Mouse (Mus musculus) neural tube, embryonic 13.5 days (tissue): ENCODE measurements at regions not wholly inside any gene's neighbourhood (a gene's known extent, or its start where the extent isn't known, plus 50 kb on each side); places are given as distances from the start of the nearest gene placed in this dataset.

Experiments used
- ATAC-seq: fragments of 200-750 bp; cut with Nextera tagmentation; 2 replicates; pipeline ENCODE4 v1.8.0; 2017; ENCODE audit warnings: low read depth, mild to moderate bottlenecking, moderate TSS enrichment, moderate library complexity
- H3K27ac ChIP-seq: fragments of 300-500 bp; sonication (generic); replicated peaks from 2 replicates; pipeline ENCODE4 v1.5.1; 2015; ENCODE audit warnings: moderate library complexity, mild to moderate bottlenecking, inconsistent platforms
- H3K27me3 ChIP-seq: fragments of 300-500 bp; sonication (generic); 2 replicates; pipeline ENCODE4 v1.6.1; 2015; ENCODE audit warnings: mild to moderate bottlenecking, inconsistent platforms
- H3K36me3 ChIP-seq: fragments of 300-500 bp; sonication (generic); 2 replicates; pipeline ENCODE4 v1.6.1; 2015; ENCODE audit warnings: mild to moderate bottlenecking, inconsistent platforms
- H3K4me1 ChIP-seq: fragments of 300-500 bp; sonication (generic); replicated peaks from 2 replicates; pipeline ENCODE4 v1.6.1; 2015; ENCODE audit warnings: inconsistent platforms
- H3K4me2 ChIP-seq: fragments of 300-500 bp; sonication (generic); 2 replicates; pipeline ENCODE4 v1.6.1; 2015; ENCODE audit warnings: inconsistent platforms, mild to moderate bottlenecking, moderate library complexity
- H3K4me3 ChIP-seq: fragments of 300-500 bp; sonication (generic); 2 replicates; pipeline ENCODE4 v1.5.1; 2015; ENCODE audit warnings: mild to moderate bottlenecking, inconsistent platforms
- H3K9ac ChIP-seq: fragments of 300-500 bp; sonication (generic); 2 replicates; pipeline ENCODE4 v1.6.1; 2015; ENCODE audit warnings: moderate library complexity, mild to moderate bottlenecking, inconsistent platforms
- H3K9me3 ChIP-seq: fragments of 300-500 bp; sonication (generic); 2 replicates; pipeline ENCODE4 v1.6.1; 2016; ENCODE audit warnings: inconsistent platforms
- WGBS: fragments of 180-500 bp; shearing (Covaris S2); methylation state at CpG from one replicate; pipeline ENCODE4 v1.1.7; 2015; 5-methylcytosine and 5-hydroxymethylcytosine counted together

- Histone ChIP-seq H3K9ac (no peak overlapping the region), H3K4me1 (peaks cover 20% of the 10 kb centered on the region; the same call in 1 of the 2 replicates), H3K36me3 (no peaks in the 10 kb centered on the region), H3K9me3 (no peaks in the 10 kb centered on the region), H3K27ac (no peak overlapping the region), H3K4me3 (no peak overlapping the region), H3K4me2 (no peak overlapping the region), H3K27me3 (peaks cover 20% of the 10 kb centered on the region)
- 78% methylated on average over 24 of the region's 24 CpGs for WGBS
- ATAC-seq = peak; percentile 77
These were observed 164.3 kb downstream of the Emp1 start for GRCm38 (mm10) chr6:135526460-135527160.

GRCm38 (mm10) chr6:135527879-135528278 lies 165.5 kb downstream of the Emp1 start:
- ATAC-seq = no peak
- Histone ChIP-seq H3K27me3 (peaks cover 20% of the 10 kb centered on the region), H3K9ac (no peak overlapping the region), H3K36me3 (no peaks in the 10 kb centered on the region), H3K9me3 (no peaks in the 10 kb centered on the region), H3K4me3 (no peak overlapping the region), H3K27ac (no peak overlapping the region), H3K4me2 (no peak overlapping the region), H3K4me1 (peaks cover 20% of the 10 kb centered on the region; the same call in 1 of the 2 replicates)
- 77% methylated on average over 4 of the region's 4 CpGs for WGBS

GRCm38 (mm10) chr6:135539791-135540646 lies 177.7 kb downstream of the Emp1 start:
- Histone ChIP-seq H3K9me3 (no peaks in the 10 kb centered on the region), H3K36me3 (no peaks in the 10 kb centered on the region), H3K4me2 (no peak overlapping the region), H3K27me3 (no peaks in the 10 kb centered on the region), H3K4me1 (no peaks in the 10 kb centered on the region), H3K9ac (no peak overlapping the region), H3K27ac (no peak overlapping the region), H3K4me3 (no peak overlapping the region)
- ATAC-seq = no peak; the same call in 1 of the 2 replicates
- 45% methylated on average over 9 of the region's 9 CpGs for WGBS

GRCm38 (mm10) chr6:135541566-135541965 lies 179.2 kb downstream of the Emp1 start:
- no peaks in the 10 kb centered on the region for H3K9me3 ChIP-seq
- no peak overlapping the region for H3K4me3 ChIP-seq
- H3K4me2 ChIP-seq = no peak overlapping the region
- WGBS = 69% methylated on average over 5 of the region's 5 CpGs
- no peak overlapping the region for H3K27ac ChIP-seq
- no peaks in the 10 kb centered on the region for H3K27me3 ChIP-seq
- no peak for ATAC-seq
- H3K36me3 ChIP-seq = no peaks in the 10 kb centered on the region
- no peak overlapping the region for H3K9ac ChIP-seq
- no peaks in the 10 kb centered on the region for H3K4me1 ChIP-seq

GRCm38 (mm10) chr6:135542356-135542755 lies 180.0 kb downstream of the Emp1 start:
- H3K9ac ChIP-seq = no peak overlapping the region
- no peaks in the 10 kb centered on the region for H3K36me3 ChIP-seq
- no peaks in the 10 kb centered on the region for H3K9me3 ChIP-seq
- H3K4me2 ChIP-seq = no peak overlapping the region
- no peaks in the 10 kb centered on the region for H3K4me1 ChIP-seq
- no peak overlapping the region for H3K4me3 ChIP-seq
- WGBS = 74% methylated on average over 5 of the region's 5 CpGs
- no peak for ATAC-seq
- no peaks in the 10 kb centered on the region for H3K27me3 ChIP-seq
- no peak overlapping the region for H3K27ac ChIP-seq

GRCm38 (mm10) chr6:135543390-135543789 lies 181.0 kb downstream of the Emp1 start:
- H3K27me3 ChIP-seq = no peaks in the 10 kb centered on the region
- no peak overlapping the region for H3K9ac ChIP-seq
- no peak overlapping the region for H3K4me3 ChIP-seq
- no peak for ATAC-seq
- no peaks in the 10 kb centered on the region for H3K4me1 ChIP-seq
- no peak overlapping the region for H3K4me2 ChIP-seq
- no peaks in the 10 kb centered on the region for H3K9me3 ChIP-seq
- 79% methylated on average over 3 of the region's 3 CpGs for WGBS
- H3K27ac ChIP-seq = no peak overlapping the region
- no peaks in the 10 kb centered on the region for H3K36me3 ChIP-seq

- 38% methylated on average over 3 of the region's 3 CpGs for whole genome bisulfite sequencing
These were observed 181.5 kb downstream of the Emp1 start for GRCm38 (mm10) chr6:135543863-135544262.

GRCm38 (mm10) chr6:135550368-135550950 lies 188.1 kb downstream of the Emp1 start:
- no peak for ATAC-seq
- Histone ChIP-seq H3K4me3 (no peak overlapping the region), H3K4me1 (peaks cover 7% of the 10 kb centered on the region), H3K4me2 (no peak overlapping the region), H3K9ac (no peak overlapping the region), H3K27me3 (no peaks in the 10 kb centered on the region), H3K27ac (no peak overlapping the region), H3K9me3 (no peaks in the 10 kb centered on the region; the same call in 1 of the 2 replicates), H3K36me3 (no peaks in the 10 kb centered on the region)
- WGBS = 46% methylated on average over 3 of the region's 3 CpGs

More at GRCm38 (mm10) chr6:135543863-135544262, 181.5 kb downstream of the Emp1 start:
- Histone ChIP-seq H3K27me3 (no peaks in the 10 kb centered on the region), H3K36me3 (no peaks in the 10 kb centered on the region), H3K9me3 (no peaks in the 10 kb centered on the region), H3K9ac (no peak overlapping the region), H3K4me1 (no peaks in the 10 kb centered on the region), H3K27ac (no peak overlapping the region), H3K4me3 (no peak overlapping the region), H3K4me2 (no peak overlapping the region)
- no peak for ATAC-seq

GRCm38 (mm10) chr6:135552396-135552795 lies 190.1 kb downstream of the Emp1 start:
- ATAC-seq = no peak
- H3K27me3 ChIP-seq = no peaks in the 10 kb centered on the region
- H3K4me3 ChIP-seq = no peak overlapping the region
- H3K9me3 ChIP-seq = no peaks in the 10 kb centered on the region; the same call in 1 of the 2 replicates
- no peak overlapping the region for H3K4me2 ChIP-seq
- H3K4me1 ChIP-seq = peaks cover 7% of the 10 kb centered on the region
- no peak overlapping the region for H3K27ac ChIP-seq
- H3K9ac ChIP-seq = no peak overlapping the region
- WGBS = 79% methylated on average over 3 of the region's 3 CpGs
- no peaks in the 10 kb centered on the region for H3K36me3 ChIP-seq

GRCm38 (mm10) chr6:135559501-135559907 lies 197.2 kb downstream of the Emp1 start:
- Histone ChIP-seq H3K27ac (peak overlapping the region; percentile 70), H3K4me2 (peak overlapping the region; percentile 15; the same call in 1 of the 2 replicates), H3K4me1 (peaks cover 24% of the 10 kb centered on the region), H3K9ac (no peak overlapping the region), H3K4me3 (no peak overlapping the region), H3K9me3 (no peaks in the 10 kb centered on the region; the same call in 1 of the 2 replicates), H3K27me3 (no peaks in the 10 kb centered on the region), H3K36me3 (no peaks in the 10 kb centered on the region)
- 27% methylated on average over 5 of the region's 5 CpGs for WGBS
- peak; percentile 97 for ATAC-seq

- no peak for ATAC-seq
- Histone ChIP-seq H3K36me3 (no peaks in the 10 kb centered on the region), H3K9me3 (no peaks in the 10 kb centered on the region), H3K27me3 (no peaks in the 10 kb centered on the region), H3K4me3 (no peak overlapping the region), H3K9ac (no peak overlapping the region), H3K4me2 (no peak overlapping the region), H3K27ac (no peak overlapping the region), H3K4me1 (peaks cover 24% of the 10 kb centered on the region)
- 93% methylated on average over 2 of the region's 2 CpGs for WGBS
These were observed 199.9 kb downstream of the Emp1 start for GRCm38 (mm10) chr6:135562267-135562666.

- no peaks in the 10 kb centered on the region for H3K36me3 ChIP-seq
- H3K4me1 ChIP-seq = peaks cover 20% of the 10 kb centered on the region
- H3K4me2 ChIP-seq = no peak overlapping the region
- no peaks in the 10 kb centered on the region for H3K27me3 ChIP-seq
- no peak overlapping the region for H3K27ac ChIP-seq
- H3K4me3 ChIP-seq = no peak overlapping the region
- no peak overlapping the region for H3K9ac ChIP-seq
- no peak for ATAC-seq
- H3K9me3 ChIP-seq = no peaks in the 10 kb centered on the region
These were observed 201.4 kb downstream of the Emp1 start for GRCm38 (mm10) chr6:135563766-135564165.
